Mouse (Mus musculus) stomach, postnatal 0 days (tissue): ENCODE data around the gene Baz1b. TPM values are rescaled to one million over a fixed set of nuclear protein-coding genes. Genes with fewer than 3 reads are reported as not detected.
A peak's percentile ranks its signal among the peaks of the same experiment; 100 is the strongest.

Source experiments
- ATAC-seq: fragments of 200-750 bp; cut with Nextera tagmentation; 2 replicates; pipeline ENCODE4 v1.8.0; 2017; ENCODE audit not compliant: low FRiP score, low TSS enrichment
- DNase-seq: peaks from one replicate; pipeline ENCODE4 v3.0.0-alpha.2; 2016; ENCODE audit warnings: low spot score
- H3K27ac ChIP-seq: fragments of 300-500 bp; sonication (generic); replicated peaks from 2 replicates; pipeline ENCODE4 v1.5.1; 2014; ENCODE audit warnings: mild to moderate bottlenecking, control low read depth
- H3K27me3 ChIP-seq: fragments of 300-500 bp; sonication (generic); 2 replicates; pipeline ENCODE4 v1.6.1; 2014; ENCODE audit warnings: low read length; ENCODE audit not compliant: control insufficient read depth, insufficient read depth
- H3K36me3 ChIP-seq: fragments of 300-500 bp; sonication (generic); 2 replicates; pipeline ENCODE4 v1.6.1; 2014; ENCODE audit warnings: low read length, mixed read lengths; ENCODE audit not compliant: control insufficient read depth, insufficient read depth
- H3K4me1 ChIP-seq: fragments of 300-500 bp; sonication (generic); replicated peaks from 2 replicates; pipeline ENCODE4 v1.6.1; 2014; ENCODE audit warnings: antibody characterized with exemption; ENCODE audit not compliant: control insufficient read depth, insufficient read depth
- H3K4me2 ChIP-seq: fragments of 300-500 bp; sonication (generic); replicated peaks from 2 replicates; pipeline ENCODE4 v1.6.1; 2014; ENCODE audit warnings: low read depth, mild to moderate bottlenecking, control low read depth, moderate library complexity
- H3K4me3 ChIP-seq: fragments of 300-500 bp; sonication (generic); 2 replicates; pipeline ENCODE4 v1.5.1; 2014; ENCODE audit warnings: low read depth, low read length, control low read depth
- H3K9ac ChIP-seq: fragments of 300-500 bp; sonication (generic); 2 replicates; pipeline ENCODE4 v1.6.1; 2014; ENCODE audit warnings: mild to moderate bottlenecking, low read length, control low read depth, mixed read lengths
- H3K9me3 ChIP-seq: fragments of 300-500 bp; sonication (generic); 2 replicates; pipeline ENCODE4 v1.6.1; 2016; ENCODE audit warnings: low read length; ENCODE audit not compliant: control insufficient read depth
- CTCF ChIP-seq: IDR thresholded peaks from 2 replicates; pipeline ENCODE4 v1.5.1; 2016; ENCODE audit warnings: antibody characterized with exemption, low read depth, mild to moderate bottlenecking, moderate library complexity
- EP300 ChIP-seq: optimal IDR thresholded peaks from 2 replicates; pipeline ENCODE3; 2016; ENCODE audit warnings: antibody characterized with exemption
- WGBS: fragments of 180-500 bp; shearing (Covaris S2); extraction: QIAGEN DNeasy Blood & Tissue Kit; methylation state at CpG from one replicate; pipeline ENCODE4 v1.1.7; 2014; 5-methylcytosine and 5-hydroxymethylcytosine counted together
- microRNA-seq: library from miRNA; unstranded; fragments of <30 nt; microRNA quantifications from one replicate; pipeline ENCODE4, GENCODE M21; 2016
- polyA plus RNA-seq: library from polyadenylated mRNA; unstranded; fragments of >200 nt; fragmentation: Nextera tagmentation; extraction: Ambion mirVana; gene quantifications from 2 replicates; pipeline ENCODE4 v1.2.1, GENCODE M21; 2015

Baz1b gene
- polyA plus RNA-seq, 1 experiment from 2014 or later, result 10.2 TPM

- peak; percentile 61; the same call in 1 of the 2 replicates for ATAC-seq
- Histone ChIP-seq H3K4me2 (no peak overlapping the region), H3K9ac (no peak overlapping the region), H3K9me3 (no peaks in the 10 kb centered on the region), H3K4me1 (no peaks in the 10 kb centered on the region), H3K36me3 (no peaks in the 10 kb centered on the region), H3K27me3 (no peaks in the 10 kb centered on the region), H3K27ac (no peak overlapping the region), H3K4me3 (no peak overlapping the region)
- DNase-seq, result peak; percentile 77
- WGBS, result 2% methylated on average over 6 of the region's 6 CpGs
- TF ChIP-seq EP300 (no peak), CTCF (peak; percentile 96)
These were observed 99.1 kb downstream of the Baz1b start for GRCm38 (mm10) chr5:135286185-135286584.

GRCm38 (mm10) chr5:135286926-135287325, 99.9 kb downstream of the Baz1b start:
- TF ChIP-seq CTCF (no peak), EP300 (no peak)
- ATAC-seq (no peak), DNase-seq (no peak)
- Histone ChIP-seq H3K4me1 (no peaks in the 10 kb centered on the region), H3K4me3 (no peak overlapping the region), H3K4me2 (no peak overlapping the region), H3K9me3 (no peaks in the 10 kb centered on the region), H3K9ac (no peak overlapping the region), H3K36me3 (no peaks in the 10 kb centered on the region), H3K27ac (no peak overlapping the region), H3K27me3 (no peaks in the 10 kb centered on the region)
- WGBS, result 77% methylated on average over 5 of the region's 5 CpGs

GRCm38 (mm10) chr5:135290703-135291102, 103.6 kb downstream of the Baz1b start:
- TF ChIP-seq CTCF (no peak), EP300 (no peak)
- H3K4me1 ChIP-seq, result no peaks in the 10 kb centered on the region
- DNase-seq, result no peak
- H3K27ac ChIP-seq, result no peak overlapping the region
- 83% methylated on average over 6 of the region's 6 CpGs for WGBS
- H3K4me2 ChIP-seq, result no peak overlapping the region
- no peaks in the 10 kb centered on the region for H3K36me3 ChIP-seq
- H3K9me3 ChIP-seq, result no peaks in the 10 kb centered on the region
- ATAC-seq, result no peak; the same call in 1 of the 2 replicates
- no peak overlapping the region for H3K4me3 ChIP-seq
- no peaks in the 10 kb centered on the region for H3K27me3 ChIP-seq
- no peak overlapping the region for H3K9ac ChIP-seq

- Histone ChIP-seq H3K36me3 (no peaks in the 10 kb centered on the region), H3K9ac (no peak overlapping the region), H3K4me3 (no peak overlapping the region), H3K27ac (no peak overlapping the region), H3K4me2 (no peak overlapping the region), H3K27me3 (no peaks in the 10 kb centered on the region), H3K9me3 (no peaks in the 10 kb centered on the region), H3K4me1 (no peaks in the 10 kb centered on the region)
- TF ChIP-seq CTCF, result no peak
- TF ChIP-seq EP300, result no peak
- ATAC-seq, result no peak
- WGBS, result 61% methylated on average over 4 of the region's 4 CpGs
- no peak for DNase-seq
These were observed 104.1 kb downstream of the Baz1b start for GRCm38 (mm10) chr5:135291193-135291592.

GRCm38 (mm10) chr5:135292001-135292400, 104.9 kb downstream of the Baz1b start:
- Histone ChIP-seq H3K4me1 (no peaks in the 10 kb centered on the region), H3K9ac (no peak overlapping the region), H3K4me3 (no peak overlapping the region), H3K4me2 (no peak overlapping the region), H3K27me3 (no peaks in the 10 kb centered on the region), H3K9me3 (no peaks in the 10 kb centered on the region), H3K27ac (no peak overlapping the region), H3K36me3 (no peaks in the 10 kb centered on the region)
- no peak for DNase-seq
- TF ChIP-seq CTCF (no peak), EP300 (no peak)
- WGBS, result 80% methylated on average over 2 of the region's 2 CpGs
- ATAC-seq, result no peak

Small RNA genes lying within 50 kb of the gene (microRNA-seq; reads per million reads assigned to microRNA genes)
- not detected for gene Gm25315

Other genes starting within 250 kb of the Baz1b start
- 43.8 and 51.6 TPM in 2 replicates for gene Cldn4, start 240.3 kb upstream of the Baz1b start, polyA plus RNA-seq
- 15.4 and 16.2 TPM in 2 replicates for gene Cldn3, start 201.1 kb upstream of the Baz1b start, polyA plus RNA-seq
- gene Abhd11, start 178.1 kb upstream of the Baz1b start, polyA plus RNA-seq, result 56.5 and 64.0 TPM in 2 replicates
- 5.3 TPM in 2 replicates for gene Stx1a, start 163.8 kb upstream of the Baz1b start, polyA plus RNA-seq
- gene Dnajc30, start 123.1 kb upstream of the Baz1b start, polyA plus RNA-seq, result 24.3 and 26.1 TPM in 2 replicates
- 46.8 and 51.9 TPM in 2 replicates for gene Bud23, start 122.3 kb upstream of the Baz1b start, polyA plus RNA-seq
- 3.3 and 3.4 TPM in 2 replicates for gene Vps37d, start 109.0 kb upstream of the Baz1b start, polyA plus RNA-seq
- gene Mlxipl, start 97.4 kb upstream of the Baz1b start, polyA plus RNA-seq, result 0.22 and 0.91 TPM in 2 replicates
- 9.9 and 11.6 TPM in 2 replicates for gene Tbl2, start 37.6 kb upstream of the Baz1b start, polyA plus RNA-seq
- 46.4 and 50.4 TPM in 2 replicates for gene Bcl7b, start 19.0 kb upstream of the Baz1b start, polyA plus RNA-seq
- 0.42 and 0.54 TPM in 2 replicates for gene Fzd9, start 64.0 kb downstream of the Baz1b start, polyA plus RNA-seq
- gene Fkbp6, start 162.8 kb downstream of the Baz1b start, polyA plus RNA-seq, result 1.1 and 1.2 TPM in 2 replicates
- gene Trim50, start 166.0 kb downstream of the Baz1b start, polyA plus RNA-seq, result 3.4 and 3.5 TPM in 2 replicates
- 13.5 and 15.2 TPM in 2 replicates for gene Nsun5, start 182.7 kb downstream of the Baz1b start, polyA plus RNA-seq
- 3.6 and 3.9 TPM in 2 replicates for gene Pom121, start 207.3 kb downstream of the Baz1b start, polyA plus RNA-seq